Mouse (Mus musculus): ENCODE data around the gene Arid2. TPM values are rescaled to one million over a fixed set of nuclear protein-coding genes. Genes with fewer than 3 reads are reported as not detected.

The Arid2 gene
- polyA plus RNA-seq, 1 experiment from 2014 or later, result 9.4 TPM

GRCm38 (mm10) chr15:96398333-96398732, 111.0 kb downstream of the Arid2 start:
- Histone ChIP-seq H3K27ac (ENCODE audit: low read depth, low read length) (no peak overlapping the region), H3K27me3 (replicated peaks; ENCODE audit: control insufficient read depth, insufficient read depth, low read length) (no peaks in the 10 kb centered on the region), H3K4me2 (replicated peaks; ENCODE audit: low read depth) (no peak overlapping the region), H3K4me1 (replicated peaks; ENCODE audit: control insufficient read depth, insufficient read depth, low read length) (no peaks in the 10 kb centered on the region), H3K36me3 (ENCODE audit: control insufficient read depth, insufficient read depth) (peaks cover 35% of the 10 kb centered on the region), H3K9ac (ENCODE audit: low read depth, low read length) (no peak overlapping the region), H3K9me3 (ENCODE audit: control insufficient read depth) (no peaks in the 10 kb centered on the region), H3K4me3 (ENCODE audit: low read depth, low read length) (no peak overlapping the region)
- TF ChIP-seq CTCF (IDR thresholded peaks at IDR 0.05; ENCODE audit: low read depth), result no peak
- 85% methylated on average over 10 of the region's 10 CpGs for WGBS
- ATAC-seq, result no peak

DNA sequence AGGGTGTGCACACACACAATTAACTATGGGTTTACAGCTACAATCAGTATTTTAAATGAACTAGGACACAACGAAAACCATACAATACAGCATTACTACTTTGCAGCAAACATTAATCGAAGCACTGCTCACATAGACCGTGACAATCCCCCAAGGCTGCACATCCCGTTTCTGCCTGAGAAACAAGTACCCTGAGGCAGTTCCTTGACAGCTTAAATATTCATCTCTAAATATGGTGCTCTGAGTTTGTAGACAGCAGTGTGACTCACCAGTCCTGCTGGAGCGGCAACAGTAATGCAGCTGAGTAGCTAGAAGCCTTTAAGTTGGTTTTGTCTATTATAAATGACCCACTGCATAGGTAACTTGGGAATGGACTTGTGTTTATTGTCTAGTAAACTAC, 118.2 kb downstream of the Arid2 start:
- H3K27me3 ChIP-seq (replicated peaks; ENCODE audit: control insufficient read depth, insufficient read depth, low read length), result no peaks in the 10 kb centered on the region
- H3K4me1 ChIP-seq (replicated peaks; ENCODE audit: control insufficient read depth, insufficient read depth, low read length), result 0 out of 2 replicates have a peak, but pooled peaks cover 4% of the 10 kb centered on the region
- no peak overlapping the region for H3K27ac ChIP-seq (ENCODE audit: low read depth, low read length)
- TF ChIP-seq CTCF (IDR thresholded peaks at IDR 0.05; ENCODE audit: low read depth), result no peak
- peaks cover 13% of the 10 kb centered on the region for H3K36me3 ChIP-seq (ENCODE audit: control insufficient read depth, insufficient read depth)
- no peak for ATAC-seq
- WGBS, result 76% methylated on average over 5 of the region's 5 CpGs
- no peaks in the 10 kb centered on the region for H3K9me3 ChIP-seq (ENCODE audit: control insufficient read depth)
- H3K9ac ChIP-seq (ENCODE audit: low read depth, low read length), result no peak overlapping the region
- no peak overlapping the region for H3K4me2 ChIP-seq (replicated peaks; ENCODE audit: low read depth)
- H3K4me3 ChIP-seq (ENCODE audit: low read depth, low read length), result no peak overlapping the region

GRCm38 (mm10) chr15:96406253-96406652, 118.9 kb downstream of the Arid2 start:
- no peak overlapping the region for H3K4me3 ChIP-seq (ENCODE audit: low read depth, low read length)
- H3K4me1 ChIP-seq (replicated peaks; ENCODE audit: control insufficient read depth, insufficient read depth, low read length), result 0 out of 2 replicates have a peak, but pooled peaks cover 4% of the 10 kb centered on the region
- no peaks in the 10 kb centered on the region for H3K27me3 ChIP-seq (replicated peaks; ENCODE audit: control insufficient read depth, insufficient read depth, low read length)
- no peaks in the 10 kb centered on the region for H3K9me3 ChIP-seq (ENCODE audit: control insufficient read depth)
- H3K36me3 ChIP-seq (ENCODE audit: control insufficient read depth, insufficient read depth), result peaks cover 14% of the 10 kb centered on the region
- H3K9ac ChIP-seq (ENCODE audit: low read depth, low read length), result no peak overlapping the region
- no peak for TF ChIP-seq CTCF (IDR thresholded peaks at IDR 0.05; ENCODE audit: low read depth)
- no peak for ATAC-seq
- H3K4me2 ChIP-seq (replicated peaks; ENCODE audit: low read depth), result no peak overlapping the region
- H3K27ac ChIP-seq (ENCODE audit: low read depth, low read length), result 0 out of 2 replicates have a peak overlapping the region, but pooled peaks have one; percentile 17
- WGBS, result 80% methylated on average over 4 of the region's 4 CpGs

GRCm38 (mm10) chr15:96407151-96407550, 119.8 kb downstream of the Arid2 start:
- Histone ChIP-seq H3K4me2 (replicated peaks; ENCODE audit: low read depth) (no peak overlapping the region), H3K4me1 (replicated peaks; ENCODE audit: control insufficient read depth, insufficient read depth, low read length) (0 out of 2 replicates have a peak, but pooled peaks cover 4% of the 10 kb centered on the region), H3K36me3 (ENCODE audit: control insufficient read depth, insufficient read depth) (peaks cover 17% of the 10 kb centered on the region), H3K9ac (ENCODE audit: low read depth, low read length) (no peak overlapping the region), H3K9me3 (ENCODE audit: control insufficient read depth) (no peaks in the 10 kb centered on the region), H3K27me3 (replicated peaks; ENCODE audit: control insufficient read depth, insufficient read depth, low read length) (no peaks in the 10 kb centered on the region), H3K27ac (ENCODE audit: low read depth, low read length) (no peak overlapping the region; the same call in 1 of the 2 replicates), H3K4me3 (ENCODE audit: low read depth, low read length) (no peak overlapping the region)
- ATAC-seq, result no peak
- WGBS, result 39% methylated on average over 2 of the region's 2 CpGs
- no peak for TF ChIP-seq CTCF (IDR thresholded peaks at IDR 0.05; ENCODE audit: low read depth)

DNA sequence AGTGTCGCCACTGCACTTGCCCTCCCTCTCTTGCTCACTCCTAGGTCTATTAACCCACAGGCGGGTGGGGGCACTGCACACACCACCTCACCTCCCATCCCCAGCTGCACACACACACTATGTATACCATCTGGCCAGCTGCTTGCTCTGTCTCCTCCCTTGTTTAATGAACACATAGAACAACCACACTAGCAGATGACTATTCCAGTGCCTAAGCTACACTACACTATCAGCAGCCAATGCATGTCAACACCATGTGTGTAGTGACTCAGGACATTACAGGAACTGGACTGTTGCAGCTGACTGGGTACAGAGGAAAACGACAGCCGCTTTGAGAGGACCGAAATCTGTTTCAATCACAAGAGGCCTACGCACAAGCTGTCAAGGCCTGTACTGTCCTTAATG, 121.4 kb downstream of the Arid2 start:
- Histone ChIP-seq H3K27me3 (replicated peaks; ENCODE audit: control insufficient read depth, insufficient read depth, low read length) (no peaks in the 10 kb centered on the region), H3K4me2 (replicated peaks; ENCODE audit: low read depth) (no peak overlapping the region), H3K4me3 (ENCODE audit: low read depth, low read length) (no peak overlapping the region), H3K27ac (ENCODE audit: low read depth, low read length) (no peak overlapping the region), H3K9me3 (ENCODE audit: control insufficient read depth) (no peaks in the 10 kb centered on the region), H3K36me3 (ENCODE audit: control insufficient read depth, insufficient read depth) (peaks cover 26% of the 10 kb centered on the region), H3K4me1 (replicated peaks; ENCODE audit: control insufficient read depth, insufficient read depth, low read length) (0 out of 2 replicates have a peak, but pooled peaks cover 4% of the 10 kb centered on the region), H3K9ac (ENCODE audit: low read depth, low read length) (no peak overlapping the region)
- TF ChIP-seq CTCF (IDR thresholded peaks at IDR 0.05; ENCODE audit: low read depth), result no peak
- peak; percentile 64 for ATAC-seq
- WGBS, result 86% methylated on average over 6 of the region's 6 CpGs

DNA sequence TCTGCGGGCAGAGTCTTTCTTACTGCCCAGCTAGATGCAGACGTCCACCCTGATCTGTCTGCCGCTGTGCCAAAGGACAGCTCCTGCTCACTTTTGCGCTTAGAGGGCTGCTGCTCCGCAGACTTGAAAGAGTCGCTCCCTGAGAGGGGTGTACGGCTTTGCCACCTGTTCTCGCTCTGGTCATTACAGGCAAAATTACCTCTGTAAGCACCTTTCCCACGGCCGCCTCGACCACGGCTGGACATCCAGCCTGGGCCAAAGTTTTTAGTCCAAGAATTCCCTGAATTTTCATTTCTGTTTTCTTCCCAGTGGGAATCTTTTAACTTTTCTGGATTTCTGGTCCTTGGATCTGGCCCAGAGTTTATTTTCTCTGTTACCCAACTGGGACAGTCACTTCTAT, 130.8 kb downstream of the Arid2 start:
- ATAC-seq, result no peak
- no peaks in the 10 kb centered on the region for H3K4me1 ChIP-seq (replicated peaks; ENCODE audit: control insufficient read depth, insufficient read depth, low read length)
- no peaks in the 10 kb centered on the region for H3K9me3 ChIP-seq (ENCODE audit: control insufficient read depth)
- H3K9ac ChIP-seq (ENCODE audit: low read depth, low read length), result no peak overlapping the region
- H3K27ac ChIP-seq (ENCODE audit: low read depth, low read length), result no peak overlapping the region
- H3K4me2 ChIP-seq (replicated peaks; ENCODE audit: low read depth), result no peak overlapping the region
- no peak overlapping the region for H3K4me3 ChIP-seq (ENCODE audit: low read depth, low read length)
- 92% methylated on average over 12 of the region's 12 CpGs for WGBS
- no peak for TF ChIP-seq CTCF (IDR thresholded peaks at IDR 0.05; ENCODE audit: low read depth)
- no peaks in the 10 kb centered on the region for H3K27me3 ChIP-seq (replicated peaks; ENCODE audit: control insufficient read depth, insufficient read depth, low read length)
- H3K36me3 ChIP-seq (ENCODE audit: control insufficient read depth, insufficient read depth), result peaks cover 89% of the 10 kb centered on the region

- H3K27me3 ChIP-seq (replicated peaks; ENCODE audit: control insufficient read depth, insufficient read depth, low read length), result no peaks in the 10 kb centered on the region
- no peaks in the 10 kb centered on the region for H3K4me1 ChIP-seq (replicated peaks; ENCODE audit: control insufficient read depth, insufficient read depth, low read length)
- H3K4me2 ChIP-seq (replicated peaks; ENCODE audit: low read depth), result no peak overlapping the region
- WGBS, result 96% methylated on average over 8 of the region's 8 CpGs
- no peak overlapping the region for H3K9ac ChIP-seq (ENCODE audit: low read depth, low read length)
- H3K27ac ChIP-seq (ENCODE audit: low read depth, low read length), result no peak overlapping the region
- H3K4me3 ChIP-seq (ENCODE audit: low read depth, low read length), result no peak overlapping the region
- H3K36me3 ChIP-seq (ENCODE audit: control insufficient read depth, insufficient read depth), result peaks cover 73% of the 10 kb centered on the region
- ATAC-seq, result no peak
- no peak for TF ChIP-seq CTCF (IDR thresholded peaks at IDR 0.05; ENCODE audit: low read depth)
- H3K9me3 ChIP-seq (ENCODE audit: control insufficient read depth), result no peaks in the 10 kb centered on the region
Observed at GRCm38 (mm10) chr15:96419920-96420319, 132.6 kb downstream of the Arid2 start.
